Mouse (Mus musculus): ENCODE results near the gene Cwc25. TPM values are rescaled to one million over a fixed set of nuclear protein-coding genes. Genes with fewer than 3 reads are reported as not detected.

Cwc25 gene
- polyA plus RNA-seq, 1 experiment from 2014 or later, result 13.4 TPM

DNA sequence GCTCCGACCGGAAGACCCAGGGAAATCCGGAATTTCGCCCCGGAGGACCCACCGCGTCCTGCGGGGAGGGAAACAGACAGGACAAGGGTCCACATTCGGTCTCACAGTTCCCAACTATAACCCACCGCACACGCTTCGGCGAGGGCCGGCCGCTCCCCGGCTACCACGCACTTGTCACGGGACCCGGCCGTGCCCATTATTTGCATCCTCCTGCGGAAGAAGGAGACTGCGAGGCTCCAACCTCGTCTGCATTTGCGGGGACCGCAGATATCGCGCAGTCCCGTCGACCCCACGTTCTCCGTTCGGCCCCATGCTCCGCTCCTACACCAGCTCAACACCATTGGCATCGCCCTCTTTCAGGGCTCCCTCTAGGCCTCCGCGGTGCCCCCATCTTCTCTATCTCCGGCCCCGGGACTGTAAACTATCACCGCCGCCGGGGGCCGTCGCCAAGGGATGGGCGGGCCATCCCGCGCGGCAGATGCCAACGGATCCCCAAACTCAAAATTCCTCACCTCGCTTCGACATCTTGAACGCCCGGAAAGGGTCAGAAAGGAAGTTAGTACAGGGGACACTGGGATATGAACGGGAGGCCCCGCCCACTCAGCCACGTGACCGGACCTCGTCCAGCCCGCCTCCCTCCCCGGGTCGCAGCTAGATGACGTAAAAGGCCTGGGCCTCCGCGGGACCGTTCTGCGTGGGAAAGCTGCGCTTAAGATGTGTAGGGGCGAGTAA is 15.6 kb upstream of the Cwc25 start, which contains the start of gene Rpl23:
TSS of gene Rpl23 (minus strand) at position 606 of the 732 bp plus-strand sequence.
- peak; percentile 95 for ATAC-seq
- H3K27ac ChIP-seq, result peak within 1 kb of the TSS; percentile 91
- H3K36me3 ChIP-seq, result peaks cover 29% of the 10 kb centered on the region
- no peaks in the 10 kb centered on the region for H3K9me3 ChIP-seq
- H3K9ac ChIP-seq, result peak within 1 kb of the TSS; percentile 95
- H3K4me1 ChIP-seq (replicated peaks), result peaks cover 16% of the 10 kb centered on the region
- H3K4me3 ChIP-seq (replicated peaks), result peak within 1 kb of the TSS; percentile 90
- H3K4me2 ChIP-seq (replicated peaks), result peak within 1 kb of the TSS; percentile 63
- 0% methylated on average over 67 of the region's 67 CpGs for WGBS
- no peaks in the 10 kb centered on the region for H3K27me3 ChIP-seq (replicated peaks)

- H3K27me3 ChIP-seq (replicated peaks), result no peaks in the 10 kb centered on the region
- peak overlapping the region; percentile 91 for H3K27ac ChIP-seq
- peaks cover 29% of the 10 kb centered on the region for H3K36me3 ChIP-seq
- H3K4me1 ChIP-seq (replicated peaks), result peaks cover 16% of the 10 kb centered on the region
- 1% methylated on average over 11 of the region's 11 CpGs for WGBS
- H3K4me3 ChIP-seq (replicated peaks), result peak overlapping the region; percentile 90
- no peak; the same call in 1 of the 2 replicates for ATAC-seq
- H3K9me3 ChIP-seq, result no peaks in the 10 kb centered on the region
- H3K4me2 ChIP-seq (replicated peaks), result peak overlapping the region; percentile 58
- peak overlapping the region; percentile 95 for H3K9ac ChIP-seq
Measured at GRCm38 (mm10) chr11:97781478-97781831, 15.1 kb upstream of the Cwc25 start.

DNA sequence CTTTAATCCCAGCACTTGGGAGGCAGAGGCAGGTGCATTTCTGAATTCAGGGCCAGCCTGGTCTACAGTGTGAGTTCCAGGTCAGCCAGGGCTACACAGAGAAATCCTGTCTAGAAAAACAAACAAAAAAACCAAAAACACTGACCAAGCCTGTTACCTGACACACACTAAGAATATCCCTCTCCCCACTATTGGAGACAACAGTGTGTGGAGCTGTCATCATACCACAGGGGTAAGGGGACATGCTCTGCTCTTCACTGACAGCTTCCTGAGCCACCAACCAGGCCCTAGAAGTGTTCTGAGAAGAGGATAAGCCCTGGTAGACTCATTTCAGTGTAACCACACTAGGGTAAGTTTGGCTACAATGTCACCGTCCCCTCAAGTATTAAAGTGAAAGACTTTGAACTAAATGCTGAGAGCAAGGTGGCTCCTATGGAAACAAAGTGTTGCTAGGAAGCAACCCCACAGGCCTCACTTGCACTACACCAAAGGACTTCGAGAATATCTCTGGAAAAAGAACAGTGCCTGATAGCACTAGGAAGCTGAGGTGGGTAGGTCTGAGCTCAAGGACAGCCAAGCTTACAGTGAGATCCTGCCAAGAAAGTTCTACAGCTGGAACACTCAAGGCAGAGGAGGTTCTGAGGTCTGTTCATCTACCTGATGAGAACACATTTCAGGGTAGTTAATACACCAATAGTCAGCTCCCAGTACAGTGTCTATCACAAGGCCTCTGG is 13.8 kb upstream of the Cwc25 start:
- Histone ChIP-seq H3K36me3 (peaks cover 34% of the 10 kb centered on the region), H3K27me3 (replicated peaks) (no peaks in the 10 kb centered on the region), H3K4me1 (replicated peaks) (peaks cover 16% of the 10 kb centered on the region), H3K9me3 (no peaks in the 10 kb centered on the region), H3K4me2 (replicated peaks) (peak overlapping the region; percentile 58), H3K9ac (peak overlapping the region; percentile 95), H3K27ac (no peak overlapping the region), H3K4me3 (replicated peaks) (peak overlapping the region; percentile 90)
- 75% methylated on average over 2 of the region's 2 CpGs for WGBS
- ATAC-seq, result no peak

GRCm38 (mm10) chr11:97778918-97779317 is 12.6 kb upstream of the Cwc25 start:
- H3K36me3 ChIP-seq, result peaks cover 34% of the 10 kb centered on the region
- peaks cover 16% of the 10 kb centered on the region for H3K4me1 ChIP-seq (replicated peaks)
- H3K27ac ChIP-seq, result no peak overlapping the region
- 84% methylated on average over 1 of the region's 1 CpGs for WGBS
- H3K9me3 ChIP-seq, result no peaks in the 10 kb centered on the region
- no peak for ATAC-seq
- H3K4me3 ChIP-seq (replicated peaks), result no peak overlapping the region
- H3K4me2 ChIP-seq (replicated peaks), result peak overlapping the region; percentile 11; the same call in 1 of the 2 replicates
- H3K27me3 ChIP-seq (replicated peaks), result no peaks in the 10 kb centered on the region
- H3K9ac ChIP-seq, result no peak overlapping the region

GRCm38 (mm10) chr11:97777129-97777529 is 10.8 kb upstream of the Cwc25 start:
- Histone ChIP-seq H3K4me1 (replicated peaks) (peaks cover 16% of the 10 kb centered on the region), H3K9me3 (no peaks in the 10 kb centered on the region), H3K4me2 (replicated peaks) (no peak overlapping the region), H3K27ac (no peak overlapping the region), H3K27me3 (replicated peaks) (no peaks in the 10 kb centered on the region), H3K4me3 (replicated peaks) (no peak overlapping the region), H3K36me3 (peaks cover 34% of the 10 kb centered on the region), H3K9ac (no peak overlapping the region)
- peak; percentile 34 for ATAC-seq
- WGBS, result 47% methylated on average over 2 of the region's 2 CpGs

DNA sequence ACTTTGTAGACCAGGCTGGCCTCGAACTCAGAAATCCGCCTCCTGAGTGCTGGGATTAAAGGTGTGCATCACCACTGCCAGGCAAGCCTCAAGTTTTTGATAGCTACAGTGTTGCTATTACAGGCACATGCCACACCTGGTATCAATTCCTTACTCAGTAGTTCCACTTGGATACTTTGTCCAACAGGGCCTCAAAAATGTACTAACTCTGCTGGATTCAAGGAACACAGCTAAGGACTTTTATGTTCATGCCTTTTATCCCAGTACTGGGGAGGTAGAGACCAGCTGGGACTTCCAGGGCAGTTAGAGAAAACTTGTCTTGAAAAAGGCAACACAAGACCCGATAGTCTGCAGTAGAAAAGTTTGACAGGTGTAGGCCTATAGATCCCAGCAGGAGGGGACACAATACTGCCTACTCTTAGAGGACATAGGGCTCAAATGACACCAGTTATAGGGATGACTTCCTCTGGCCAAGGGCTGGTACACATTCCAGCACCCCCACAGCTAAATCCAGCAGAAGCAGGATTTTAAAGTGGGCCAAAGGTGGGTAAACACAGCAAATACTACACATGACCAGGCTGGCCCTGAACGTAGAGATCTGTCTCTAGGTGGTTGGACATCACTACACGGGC is 10.3 kb upstream of the Cwc25 start:
- peaks cover 34% of the 10 kb centered on the region for H3K36me3 ChIP-seq
- H3K4me3 ChIP-seq (replicated peaks), result no peak overlapping the region
- no peaks in the 10 kb centered on the region for H3K9me3 ChIP-seq
- peak; percentile 27; the same call in 1 of the 2 replicates for ATAC-seq
- H3K9ac ChIP-seq, result no peak overlapping the region
- peaks cover 16% of the 10 kb centered on the region for H3K4me1 ChIP-seq (replicated peaks)
- no peak overlapping the region for H3K4me2 ChIP-seq (replicated peaks)
- 63% methylated on average over 5 of the region's 5 CpGs for WGBS
- no peak overlapping the region for H3K27ac ChIP-seq
- no peaks in the 10 kb centered on the region for H3K27me3 ChIP-seq (replicated peaks)

DNA sequence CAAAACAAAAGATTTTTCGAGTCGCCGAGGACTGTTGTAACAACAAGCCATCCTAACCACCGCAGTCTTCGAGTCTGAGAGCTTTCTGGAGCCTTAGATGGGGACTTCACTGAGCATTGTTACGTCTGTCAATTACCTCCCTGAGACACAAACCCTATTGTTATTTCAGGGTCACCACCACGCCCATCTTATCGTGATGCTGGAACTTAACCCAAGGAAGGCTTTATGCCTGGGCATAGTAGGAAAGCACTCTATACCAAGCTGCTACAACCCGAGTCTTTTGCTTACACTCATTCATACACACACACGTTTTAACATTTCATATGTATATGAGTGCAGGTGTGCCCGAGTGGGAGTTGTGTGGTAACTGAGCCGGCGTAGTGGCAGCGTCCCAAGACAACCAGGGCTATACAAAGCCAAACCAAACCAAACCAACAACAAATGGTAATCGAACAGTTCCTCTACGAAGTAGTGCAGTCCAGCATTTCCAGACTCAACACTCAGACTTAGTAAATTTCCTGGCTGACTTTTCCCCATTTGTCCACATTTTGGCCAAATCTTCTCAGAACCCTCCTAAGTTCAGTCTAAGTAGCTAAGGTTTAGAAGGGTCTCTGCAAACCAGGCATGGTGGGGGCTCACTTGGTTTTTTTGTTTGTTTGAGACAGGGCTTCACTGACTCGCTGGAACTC is 9.6 kb upstream of the Cwc25 start, which contains the start of gene 1700001P01Rik:
TSS of gene 1700001P01Rik (minus strand) at position 111 of the 689 bp plus-strand sequence.
- no peak within 1 kb of the TSS for H3K27ac ChIP-seq
- no peaks in the 10 kb centered on the region for H3K9me3 ChIP-seq
- H3K4me3 ChIP-seq (replicated peaks), result no peak within 1 kb of the TSS
- H3K36me3 ChIP-seq, result peaks cover 34% of the 10 kb centered on the region
- H3K9ac ChIP-seq, result no peak within 1 kb of the TSS
- no peak within 1 kb of the TSS for H3K4me2 ChIP-seq (replicated peaks)
- H3K4me1 ChIP-seq (replicated peaks), result peaks cover 15% of the 10 kb centered on the region
- H3K27me3 ChIP-seq (replicated peaks), result no peaks in the 10 kb centered on the region
- no peak for ATAC-seq
- WGBS, result 51% methylated on average over 17 of the region's 17 CpGs

- Histone ChIP-seq H3K27me3 (replicated peaks) (no peaks in the 10 kb centered on the region), H3K9ac (no peak overlapping the region), H3K27ac (no peak overlapping the region), H3K9me3 (no peaks in the 10 kb centered on the region), H3K4me3 (replicated peaks) (no peak overlapping the region), H3K36me3 (peaks cover 33% of the 10 kb centered on the region), H3K4me2 (replicated peaks) (no peak overlapping the region), H3K4me1 (replicated peaks) (peaks cover 8% of the 10 kb centered on the region)
- WGBS, result 78% methylated on average over 13 of the region's 13 CpGs
- ATAC-seq, result peak; percentile 14; the same call in 1 of the 2 replicates
Measured at GRCm38 (mm10) chr11:97775186-97775585, 8.8 kb upstream of the Cwc25 start.

DNA sequence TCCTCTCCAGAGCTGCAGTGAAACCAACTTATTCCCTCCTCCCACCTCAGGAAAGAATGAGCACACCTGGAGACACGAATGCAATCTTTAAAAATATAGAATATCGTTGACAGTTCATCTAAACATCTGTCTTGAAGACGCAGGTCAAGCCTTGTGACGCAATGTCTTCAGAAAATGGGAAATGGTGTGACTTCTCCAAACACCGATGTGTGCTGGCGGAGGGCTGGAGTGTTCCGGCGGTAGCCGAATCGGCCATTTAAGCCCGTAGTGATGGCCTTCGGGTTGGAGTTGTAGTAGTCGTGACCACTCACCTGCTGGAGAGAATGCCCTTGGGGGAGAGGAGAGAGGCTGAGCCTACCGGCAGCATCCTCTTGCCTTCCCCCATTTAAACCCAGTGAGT is 5.1 kb upstream of the Cwc25 start:
- ATAC-seq, result no peak

DNA sequence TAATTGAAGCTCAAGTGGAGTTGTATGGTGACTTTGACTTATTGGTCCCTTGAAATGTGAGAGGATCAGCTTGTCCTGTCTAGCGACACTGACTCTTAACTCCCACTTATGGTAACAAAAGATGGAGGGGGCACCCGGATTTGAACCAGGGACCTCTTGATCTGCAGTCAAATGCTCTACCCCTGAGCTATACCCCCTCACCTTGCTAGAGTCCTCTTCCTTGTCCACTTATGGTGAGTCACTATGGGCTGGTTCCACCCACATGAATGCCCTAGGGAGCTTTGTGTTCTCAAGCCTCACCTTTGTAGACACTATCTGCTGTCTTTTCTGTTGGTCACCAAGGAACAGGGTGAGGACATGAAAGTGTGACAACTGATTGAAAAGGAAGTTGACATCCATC is 3.3 kb upstream of the Cwc25 start:
- no peak overlapping the region for H3K4me2 ChIP-seq (replicated peaks)
- H3K36me3 ChIP-seq, result no peaks in the 10 kb centered on the region
- H3K9me3 ChIP-seq, result no peaks in the 10 kb centered on the region
- H3K27ac ChIP-seq, result no peak overlapping the region
- H3K4me3 ChIP-seq (replicated peaks), result no peak overlapping the region
- no peak overlapping the region for H3K9ac ChIP-seq
- H3K27me3 ChIP-seq (replicated peaks), result no peaks in the 10 kb centered on the region
- peaks cover 7% of the 10 kb centered on the region for H3K4me1 ChIP-seq (replicated peaks)
- peak; percentile 59 for ATAC-seq
- 22% methylated on average over 2 of the region's 2 CpGs for WGBS

More for the DNA sequence above, 5.1 kb upstream of the Cwc25 start:
- no peaks in the 10 kb centered on the region for H3K4me1 ChIP-seq (replicated peaks)
- WGBS, result 76% methylated on average over 14 of the region's 14 CpGs
- H3K27ac ChIP-seq, result no peak overlapping the region
- no peaks in the 10 kb centered on the region for H3K27me3 ChIP-seq (replicated peaks)
- H3K36me3 ChIP-seq, result 0 out of 2 replicates have a peak, but pooled peaks cover 5% of the 10 kb centered on the region
- no peaks in the 10 kb centered on the region for H3K9me3 ChIP-seq
- H3K9ac ChIP-seq, result no peak overlapping the region
- H3K4me2 ChIP-seq (replicated peaks), result no peak overlapping the region
- no peak overlapping the region for H3K4me3 ChIP-seq (replicated peaks)

DNA sequence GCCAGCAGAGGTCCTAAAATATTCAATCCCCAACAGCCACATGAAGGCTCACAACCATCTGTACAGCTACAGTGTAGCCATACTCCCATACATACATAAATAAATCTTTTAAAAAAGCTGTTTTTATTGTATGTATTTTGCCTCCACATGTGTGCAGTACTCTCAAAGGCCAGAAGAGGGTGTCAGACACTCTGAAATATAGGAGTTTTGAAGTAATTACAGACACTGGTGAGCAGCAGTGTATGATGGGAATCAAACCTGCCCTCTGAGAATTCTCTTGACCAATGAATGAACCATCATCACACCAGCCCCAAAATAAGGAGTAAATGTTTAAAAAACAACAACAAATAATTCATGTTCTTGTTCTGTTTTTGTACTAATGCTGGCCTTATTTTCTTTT is 4.7 kb downstream of the Cwc25 start:
- no peak overlapping the region for H3K4me2 ChIP-seq (replicated peaks)
- no peak overlapping the region for H3K9ac ChIP-seq
- H3K4me3 ChIP-seq (replicated peaks), result no peak overlapping the region
- ATAC-seq, result no peak
- no peaks in the 10 kb centered on the region for H3K9me3 ChIP-seq
- H3K4me1 ChIP-seq (replicated peaks), result peaks cover 7% of the 10 kb centered on the region
- no peaks in the 10 kb centered on the region for H3K27me3 ChIP-seq (replicated peaks)
- no peak overlapping the region for H3K27ac ChIP-seq
- H3K36me3 ChIP-seq, result peaks cover 22% of the 10 kb centered on the region

DNA sequence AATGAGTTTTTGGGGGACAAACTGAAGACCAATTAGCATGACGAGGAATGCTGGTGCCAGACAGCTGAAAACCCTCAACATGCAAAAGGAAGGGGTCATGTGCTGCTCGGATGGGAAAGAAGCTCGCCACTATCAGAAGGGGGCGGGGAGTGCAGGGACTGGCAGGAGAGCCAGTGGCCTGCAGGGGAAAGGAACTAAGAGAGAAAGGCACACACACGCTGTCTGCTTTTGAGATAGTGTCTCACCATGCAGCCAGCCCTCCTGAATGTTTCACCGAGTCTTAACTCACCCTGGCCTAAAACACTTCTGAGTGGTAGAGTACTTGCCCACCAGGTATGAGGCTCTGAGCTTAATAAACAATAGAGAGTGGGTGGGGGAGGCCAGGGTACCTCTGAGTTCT is 7.4 kb downstream of the Cwc25 start:
- Histone ChIP-seq H3K27ac (no peak overlapping the region), H3K4me1 (replicated peaks) (no peaks in the 10 kb centered on the region), H3K4me3 (replicated peaks) (no peak overlapping the region), H3K9ac (no peak overlapping the region), H3K36me3 (peaks cover 29% of the 10 kb centered on the region), H3K27me3 (replicated peaks) (no peaks in the 10 kb centered on the region), H3K4me2 (replicated peaks) (no peak overlapping the region), H3K9me3 (no peaks in the 10 kb centered on the region)
- no peak for ATAC-seq
- WGBS, result 84% methylated on average over 6 of the region's 6 CpGs
